Mouse (Mus musculus): ENCODE data around the gene Myo1g. TPM values are rescaled to one million over a fixed set of nuclear protein-coding genes. Genes with fewer than 3 reads are reported as not detected.

The Myo1g gene
- 1.1 TPM for polyA plus RNA-seq (2014; fragmentation: Illumina TruSeq; extraction: RNeasy Lipid Tissue Mini Kit (QIAGEN cat#74804); ENCODE audit: low read depth, low replicate concordance)

DNA sequence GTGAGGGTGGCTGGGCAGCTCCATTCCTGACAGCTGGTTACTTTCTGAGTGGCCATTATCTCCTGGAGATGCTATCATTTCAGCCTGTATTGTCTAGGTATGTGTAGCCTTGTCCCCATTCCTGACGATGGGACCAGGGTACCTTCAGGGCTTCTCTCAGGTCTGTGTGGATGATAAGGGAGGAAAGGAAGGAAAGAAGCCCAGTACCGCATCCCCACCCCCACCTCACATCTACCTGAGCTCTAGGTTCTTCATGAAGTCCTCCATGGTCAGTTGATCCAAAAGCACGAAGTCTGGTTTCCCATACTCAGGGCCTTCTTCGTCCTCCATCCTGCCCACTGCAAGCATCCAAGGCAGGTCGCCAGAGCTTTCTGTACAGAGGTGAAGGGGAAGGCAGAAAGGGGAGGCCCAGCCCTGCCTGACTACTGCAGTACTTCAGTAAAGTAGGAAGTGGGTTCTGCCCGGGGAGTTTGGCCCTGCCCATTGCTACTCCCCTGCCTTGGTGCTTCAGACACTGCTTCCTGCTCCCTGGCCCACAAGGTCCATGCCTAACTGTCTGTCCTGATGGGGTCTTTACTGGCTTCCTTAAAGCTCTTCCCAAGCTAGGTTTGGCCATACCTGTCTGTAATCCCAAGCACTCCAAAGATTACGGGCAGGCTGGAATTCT lies at the start of gene Myo1g:
Gene Myo1g (minus strand): TSS at position 459 of the 667 bp plus-strand sequence.

DNA sequence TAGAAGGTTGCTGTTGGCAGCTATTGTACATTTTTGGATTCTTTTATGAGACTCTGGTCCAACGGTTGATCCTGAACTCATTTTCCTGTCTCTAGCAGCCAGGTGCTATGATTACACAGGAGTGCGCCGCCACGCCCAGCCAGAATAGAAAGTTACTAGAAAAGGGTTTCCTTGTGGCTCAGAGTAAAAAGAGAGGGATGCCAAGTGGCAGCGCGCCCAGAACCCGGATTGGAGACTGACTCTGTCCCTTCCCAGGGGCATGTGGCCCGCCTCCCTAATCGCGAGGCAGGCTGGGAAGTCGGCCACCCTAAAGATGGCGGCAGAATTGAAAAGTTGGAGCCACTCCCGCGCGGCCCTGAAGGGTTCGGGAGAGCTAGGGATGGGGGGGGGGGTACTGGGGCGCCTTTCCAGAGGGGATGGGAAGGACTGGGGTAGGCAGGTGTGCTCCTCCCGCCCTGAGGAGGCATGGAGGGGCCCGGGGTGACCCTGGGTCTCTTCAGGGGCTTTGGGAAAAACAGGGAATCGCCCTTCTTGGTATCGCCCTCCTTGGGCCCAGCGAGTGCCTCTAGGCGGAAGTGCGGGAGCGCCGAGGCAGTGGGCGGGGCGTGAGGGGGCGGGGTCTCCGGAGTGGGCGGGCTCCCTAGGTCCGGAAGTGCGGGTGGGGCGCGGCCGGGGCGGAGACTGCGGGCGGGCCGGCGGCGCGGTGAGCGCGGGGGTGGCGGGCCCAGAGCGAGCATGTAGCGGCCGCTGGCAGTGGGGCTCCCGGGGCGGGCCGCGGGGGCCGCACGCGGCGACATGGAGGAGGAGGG lies 25.6 kb upstream of the Myo1g start, which contains the start of gene Ccm2:
Gene Ccm2 (plus strand): TSS at position 683 of the 809 bp plus-strand sequence.

DNA sequence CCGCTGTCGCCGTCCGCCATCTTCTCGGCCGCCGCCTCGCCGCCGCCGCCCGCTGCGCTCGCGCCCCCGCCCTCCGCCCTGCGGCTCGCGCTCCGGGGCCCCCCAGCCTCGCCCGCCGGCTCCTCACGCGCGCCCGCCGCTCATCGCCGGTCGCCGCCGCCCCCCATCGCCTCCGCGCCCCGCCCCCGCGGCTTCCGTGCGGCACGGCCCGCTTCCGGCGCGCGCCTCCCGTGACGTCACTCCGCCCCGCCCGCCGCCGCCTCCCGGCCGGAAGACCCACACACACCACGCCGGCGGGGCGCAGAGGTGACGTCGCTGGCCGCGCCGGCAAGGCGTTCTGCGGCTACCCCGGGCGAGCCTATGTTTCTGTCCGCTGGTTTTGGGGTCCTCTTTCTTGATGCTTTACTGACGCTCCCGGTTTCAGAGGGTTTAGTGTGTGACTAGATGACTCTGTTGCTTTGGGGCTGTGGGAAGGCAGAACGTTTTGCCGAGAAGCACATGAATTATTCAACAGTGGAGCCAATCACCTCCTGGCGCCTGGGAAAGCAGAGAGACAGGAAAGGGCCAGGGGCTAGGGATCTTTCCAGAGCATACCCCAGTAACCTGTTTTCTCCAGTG lies 44.8 kb downstream of the Myo1g start, which contains the start of gene Purb:
Gene Purb (minus strand): TSS at position 51 of the 618 bp plus-strand sequence.

Other genes starting within 250 kb of the Myo1g start
- gene Tmed4, start 246.1 kb downstream of the Myo1g start, polyA plus RNA-seq (2014; fragmentation: Illumina TruSeq; extraction: RNeasy Lipid Tissue Mini Kit (QIAGEN cat#74804); ENCODE audit: low read depth, low replicate concordance), result 33.3 TPM
- gene Ogdh, start 229.3 kb downstream of the Myo1g start, polyA plus RNA-seq (2014; fragmentation: Illumina TruSeq; extraction: RNeasy Lipid Tissue Mini Kit (QIAGEN cat#74804); ENCODE audit: low read depth, low replicate concordance), result 80.8 TPM
- gene Zmiz2, start 131.9 kb downstream of the Myo1g start, polyA plus RNA-seq (2014; fragmentation: Illumina TruSeq; extraction: RNeasy Lipid Tissue Mini Kit (QIAGEN cat#74804); ENCODE audit: low read depth, low replicate concordance), result 1.1 TPM
- 849 TPM for gene Ppia, start 105.5 kb downstream of the Myo1g start, polyA plus RNA-seq (2014; fragmentation: Illumina TruSeq; extraction: RNeasy Lipid Tissue Mini Kit (QIAGEN cat#74804); ENCODE audit: low read depth, low replicate concordance)
- 11.7 TPM for gene H2afv, start 76.5 kb downstream of the Myo1g start, polyA plus RNA-seq (2014; fragmentation: Illumina TruSeq; extraction: RNeasy Lipid Tissue Mini Kit (QIAGEN cat#74804); ENCODE audit: low read depth, low replicate concordance)
- 233 TPM for gene Purb, start 45.0 kb downstream of the Myo1g start, polyA plus RNA-seq (2014; fragmentation: Illumina TruSeq; extraction: RNeasy Lipid Tissue Mini Kit (QIAGEN cat#74804); ENCODE audit: low read depth, low replicate concordance)
- gene Ccm2, start 25.9 kb upstream of the Myo1g start, polyA plus RNA-seq (2014; fragmentation: Illumina TruSeq; extraction: RNeasy Lipid Tissue Mini Kit (QIAGEN cat#74804); ENCODE audit: low read depth, low replicate concordance), result 3.1 TPM
- not detected for gene Nacad, start 85.1 kb upstream of the Myo1g start, polyA plus RNA-seq (2014; fragmentation: Illumina TruSeq; extraction: RNeasy Lipid Tissue Mini Kit (QIAGEN cat#74804); ENCODE audit: low read depth, low replicate concordance)
- gene Tbrg4, start 105.1 kb upstream of the Myo1g start, polyA plus RNA-seq (2014; fragmentation: Illumina TruSeq; extraction: RNeasy Lipid Tissue Mini Kit (QIAGEN cat#74804); ENCODE audit: low read depth, low replicate concordance), result 2.7 TPM
- not detected for gene Wap, start 117.7 kb upstream of the Myo1g start, polyA plus RNA-seq (2014; fragmentation: Illumina TruSeq; extraction: RNeasy Lipid Tissue Mini Kit (QIAGEN cat#74804); ENCODE audit: low read depth, low replicate concordance)
- gene Ramp3, start 137.6 kb upstream of the Myo1g start, polyA plus RNA-seq (2014; fragmentation: Illumina TruSeq; extraction: RNeasy Lipid Tissue Mini Kit (QIAGEN cat#74804); ENCODE audit: low read depth, low replicate concordance), result not detected